Mouse (Mus musculus): ENCODE data around the gene Chd6.

GRCm38 (mm10) chr2:160982636-160983035 is 126.2 kb downstream of the Chd6 start:
- TF ChIP-seq CTCF (IDR thresholded peaks at IDR 0.05; ENCODE audit: low read depth) (no peak), EP300 (optimal IDR thresholded peaks at IDR 0.05) (no peak)
